Mouse (Mus musculus) embryonic fibroblast, embryonic 13.5 days (primary cell): ENCODE measurements around the gene Asb11. TPM values are rescaled to one million over a fixed set of nuclear protein-coding genes. Genes with fewer than 3 reads are reported as not detected.

Experiments used
- H3K27ac ChIP-seq: 2 replicates; pipeline ENCODE4 v1.5.1; 2012; ENCODE audit warnings: low read length, control low read depth, inconsistent platforms; ENCODE audit not compliant: insufficient read depth
- H3K4me1 ChIP-seq: 2 replicates; pipeline ENCODE4 v1.6.1; 2011; ENCODE audit warnings: low read length; ENCODE audit not compliant: control insufficient read depth, insufficient read depth
- H3K4me3 ChIP-seq: 2 replicates; pipeline ENCODE4 v1.5.1; 2011; ENCODE audit warnings: mild to moderate bottlenecking, control low read depth, low read length; ENCODE audit not compliant: insufficient read depth
- CTCF ChIP-seq: IDR thresholded peaks from 2 replicates; pipeline ENCODE4 v1.5.1; 2011; ENCODE audit warnings: mild to moderate bottlenecking, control low read depth, low read length, moderate library complexity, borderline replicate concordance; ENCODE audit not compliant: insufficient read depth
- POLR2A ChIP-seq: IDR thresholded peaks from 2 replicates; pipeline ENCODE4 v1.6.1; 2011; ENCODE audit warnings: low read depth, mild to moderate bottlenecking, control low read depth, low read length, moderate library complexity
- polyA plus RNA-seq: library from polyadenylated mRNA; stranded (reverse); fragments of >200 nt; gene quantifications from 2 replicates; pipeline ENCODE4 v1.2.4, GENCODE M21; 2011; ENCODE audit warnings: low read depth; ENCODE audit not compliant: missing spikeins, insufficient read length

The Asb11 gene
- polyA plus RNA-seq, 1 experiment = not detected

DNA sequence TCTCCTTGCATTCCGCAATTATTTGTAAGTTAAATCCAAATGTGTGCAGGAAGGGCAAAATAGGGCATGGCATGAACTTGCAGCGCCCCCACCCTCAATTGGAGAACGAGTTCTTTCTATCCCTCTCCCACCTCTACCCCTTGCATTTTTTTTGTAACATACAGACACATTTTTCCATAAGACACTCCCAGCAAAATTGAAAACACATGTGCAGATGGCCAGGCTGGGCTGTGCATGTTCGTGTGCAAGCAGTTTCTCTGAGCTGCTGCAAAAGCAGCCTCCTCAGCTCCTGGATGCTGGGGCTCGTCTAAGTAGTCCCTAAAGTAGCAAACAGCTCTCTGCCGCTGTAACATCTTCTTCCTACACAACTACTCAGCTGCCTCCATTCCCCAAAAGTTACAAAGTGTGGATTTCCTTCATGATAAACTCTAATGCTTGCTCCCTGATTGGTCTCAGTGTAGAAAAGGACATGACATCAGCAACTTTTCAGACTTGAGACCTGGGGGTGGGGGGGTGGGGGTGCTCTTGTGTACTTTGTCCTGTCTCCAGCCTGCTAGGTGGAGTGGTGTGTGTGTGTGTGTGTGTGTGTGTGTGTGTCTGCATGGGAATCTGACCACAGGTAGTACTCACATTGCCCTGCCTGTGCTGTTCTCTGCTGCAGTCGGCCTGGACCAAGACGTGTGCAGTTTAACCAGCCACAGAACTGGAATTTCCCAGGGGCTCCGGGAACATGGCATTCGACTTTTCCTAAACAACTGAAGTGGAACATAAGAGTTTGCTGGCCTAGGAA lies 69.1 kb downstream of the Asb11 start, which contains the start of gene Asb9:
Gene Asb9 (plus strand): TSS at position 619 of the 790 bp plus-strand sequence.
- H3K27ac ChIP-seq = no peak within 1 kb of the TSS
- H3K4me1 ChIP-seq = no peaks in the 10 kb centered on the region
- TF ChIP-seq POLR2A = no peak
- no peak for TF ChIP-seq CTCF
- H3K4me3 ChIP-seq = no peak within 1 kb of the TSS

DNA sequence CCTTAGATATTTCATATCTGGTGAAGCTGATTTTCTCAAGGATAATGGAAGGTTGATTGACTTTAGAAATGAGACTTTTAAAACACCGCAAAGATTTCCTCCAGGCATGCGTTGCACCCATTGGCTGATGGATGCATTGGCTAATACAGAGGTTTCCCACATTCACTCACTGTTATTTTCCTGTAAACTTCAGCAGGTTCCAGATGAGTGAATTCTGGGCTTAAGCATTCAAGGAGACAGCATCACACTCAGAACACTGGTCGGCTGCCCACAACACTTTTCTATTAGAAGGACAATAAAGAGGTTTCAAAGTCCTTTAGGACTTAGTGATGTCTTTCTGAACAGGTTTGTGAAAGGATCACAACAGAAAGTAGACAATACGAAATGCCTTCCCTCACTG lies 70.3 kb downstream of the Asb11 start:
- H3K4me1 ChIP-seq = no peaks in the 10 kb centered on the region
- TF ChIP-seq CTCF (no peak), POLR2A (no peak)
- H3K4me3 ChIP-seq = no peak overlapping the region
- H3K27ac ChIP-seq = no peak overlapping the region

DNA sequence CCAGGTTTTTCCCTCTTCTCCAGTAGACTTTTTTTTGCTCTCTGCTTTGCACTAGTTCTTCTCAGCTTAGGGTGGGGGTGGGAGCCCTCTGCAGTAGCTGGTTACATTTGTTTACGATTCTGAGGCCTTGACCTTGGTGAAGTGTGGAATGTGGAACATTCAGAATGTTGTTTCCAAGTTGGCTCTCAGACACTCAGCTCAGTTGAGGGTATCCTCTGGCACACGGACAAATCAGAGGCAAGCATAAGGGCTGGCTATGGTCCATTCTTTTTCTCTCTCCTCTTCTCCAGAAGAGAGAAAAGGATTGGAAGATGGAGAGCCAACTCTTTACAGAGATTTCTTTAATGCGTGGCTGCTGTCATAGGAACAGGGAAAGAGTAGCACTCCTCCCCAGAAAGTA lies 71.9 kb downstream of the Asb11 start:
- H3K4me3 ChIP-seq = no peak overlapping the region

More for the DNA sequence above, 71.9 kb downstream of the Asb11 start:
- Histone ChIP-seq H3K27ac (no peak overlapping the region), H3K4me1 (no peaks in the 10 kb centered on the region)
- TF ChIP-seq POLR2A (no peak), CTCF (no peak)

Other genes starting within 250 kb of the Asb11 start
- gene Bmx, start 178.8 kb upstream of the Asb11 start, polyA plus RNA-seq = not detected in 2 replicates
- gene Pir, start 167.6 kb upstream of the Asb11 start, polyA plus RNA-seq = 11.8 and 14.6 TPM in 2 replicates
- 34.7 and 58.0 TPM in 2 replicates for gene Vegfd, start 63.6 kb upstream of the Asb11 start, polyA plus RNA-seq
- 11.3 and 13.7 TPM in 2 replicates for gene Piga, start 17.2 kb upstream of the Asb11 start, polyA plus RNA-seq
- gene Asb9, start 69.3 kb downstream of the Asb11 start, polyA plus RNA-seq = not detected in 2 replicates